Mouse (Mus musculus) E14TG2a.4 (cell line): ENCODE data around the gene Tpbgl.

Experiments
- CTCF ChIP-seq: conservative IDR thresholded peaks from 2 replicates; pipeline ENCODE4 v1.5.1; 2014; ENCODE audit warnings: low read length
- NANOG ChIP-seq: IDR thresholded peaks from 2 replicates; pipeline ENCODE4 v1.6.1; 2014; ENCODE audit warnings: borderline replicate concordance, low read length, mixed read lengths
- POU5F1 ChIP-seq: IDR thresholded peaks from 2 replicates; pipeline ENCODE4 v1.6.1; 2014; ENCODE audit warnings: low read length, borderline replicate concordance

- TF ChIP-seq CTCF (no peak), NANOG (no peak), POU5F1 (no peak)
Measured at GRCm38 (mm10) chr7:99606303-99606702, 20.6 kb downstream of the Tpbgl start.
